Mouse (Mus musculus) cortical plate, adult 2 months (tissue): ENCODE data around the gene A030014E15Rik.
"Not testable (repeated sequence)": the region's sequence is repeated elsewhere in the genome, so short reads cannot be mapped to it uniquely, and the experiment has no call there.

Source experiments
- CTCF ChIP-seq: fragments of 200-500 bp; IDR thresholded peaks from 2 replicates; pipeline ENCODE4 v1.5.1; 2011; ENCODE audit warnings: mild to moderate bottlenecking, control low read depth, low read length; ENCODE audit not compliant: insufficient read depth; ENCODE audit errors: extremely low read depth
- POLR2A ChIP-seq: fragments of 200-500 bp; IDR thresholded peaks from 2 replicates; pipeline ENCODE4 v1.6.1; 2011; ENCODE audit warnings: mild to moderate bottlenecking, low read length, control low read depth; ENCODE audit not compliant: insufficient read depth; ENCODE audit errors: extremely low read depth

DNA sequence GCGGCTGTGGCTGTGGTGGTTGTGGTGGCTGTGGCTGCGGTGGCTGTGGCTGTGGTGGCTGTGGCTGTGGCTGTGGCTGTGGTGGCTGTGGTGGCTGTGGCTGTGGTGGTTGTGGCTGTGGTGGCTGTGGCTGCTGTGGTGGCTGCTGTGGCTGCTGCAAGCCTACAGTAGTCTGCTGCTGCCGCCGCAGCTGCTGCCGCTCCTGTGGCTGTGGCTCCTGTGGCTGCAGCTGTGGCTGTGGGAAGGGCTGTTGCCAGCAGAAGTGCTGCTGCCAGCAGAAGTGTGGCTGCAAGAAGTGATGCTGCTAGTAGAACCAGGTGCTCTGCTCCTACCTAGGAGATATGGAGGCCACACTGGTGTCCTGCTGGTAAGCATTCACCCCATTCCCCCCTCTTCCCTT is 11.3 kb upstream of the A030014E15Rik start:
- TF ChIP-seq POLR2A, CTCF: not testable (repeated sequence)
